Mouse (Mus musculus) embryonic fibroblast, embryonic 13.5 days (primary cell): ENCODE data around the gene Agpat2.

ENCODE experiments used
- CTCF ChIP-seq: IDR thresholded peaks from 2 replicates; pipeline ENCODE4 v1.5.1; 2011; ENCODE audit warnings: mild to moderate bottlenecking, control low read depth, low read length, moderate library complexity, borderline replicate concordance; ENCODE audit not compliant: insufficient read depth
- POLR2A ChIP-seq: IDR thresholded peaks from 2 replicates; pipeline ENCODE4 v1.6.1; 2011; ENCODE audit warnings: low read depth, mild to moderate bottlenecking, control low read depth, low read length, moderate library complexity

GRCm38 (mm10) chr2:26560506-26560905 lies 43.7 kb downstream of the Agpat2 start:
- TF ChIP-seq POLR2A (no peak), CTCF (no peak)
